Mouse (Mus musculus) heart, postnatal 36 days (tissue): Measurements from ENCODE around the gene Ifna2. TPM values are rescaled to one million over a fixed set of nuclear protein-coding genes. Genes with fewer than 3 reads are reported as not detected.

Experiments used
- DNase-seq, 2 experiments: peaks; one replicate each; pipeline ENCODE4 v3.0.0; 2021 to 2022
- intact Hi-C: fragments of 180-260 bp; cut with DNase I; formaldehyde crosslinking; loops from one replicate; pipeline ENCODE4 v1.15.1; 2025
- total RNA-seq, 2 experiments: library from RNA; stranded (reverse); gene quantifications; 2 replicates each; pipeline ENCODE4 v1.2.3; 2021

Ifna2 gene
- total RNA-seq = not detected

DNA sequence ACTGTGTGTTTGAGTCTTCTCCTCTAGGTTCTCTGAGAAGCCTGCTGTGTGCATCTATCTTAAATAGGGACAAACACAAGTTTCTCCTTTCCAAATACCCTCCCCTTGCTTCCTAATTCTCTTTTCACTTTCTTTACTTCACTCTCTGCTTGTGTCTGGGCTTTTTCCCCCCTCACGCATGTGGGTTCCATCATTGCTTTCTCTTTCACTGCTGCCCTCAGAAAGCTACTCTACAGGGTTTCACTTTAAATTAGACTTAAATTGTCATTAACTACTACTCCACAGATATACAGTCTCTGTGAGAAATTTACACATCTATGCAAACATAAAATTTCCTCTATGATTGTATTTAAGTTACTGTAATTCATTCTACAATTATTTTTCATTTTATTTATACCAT, at the start of gene Ifna2:
Gene Ifna2, minus strand, starts transcription at position 101 of the 400 bp plus-strand sequence.
- no peak for DNase-seq
- intact Hi-C loops = loop anchor here (5.0 kb wide), 1 partner anchor 138 kb away; no protein-coding TSS in a partner anchor

DNA sequence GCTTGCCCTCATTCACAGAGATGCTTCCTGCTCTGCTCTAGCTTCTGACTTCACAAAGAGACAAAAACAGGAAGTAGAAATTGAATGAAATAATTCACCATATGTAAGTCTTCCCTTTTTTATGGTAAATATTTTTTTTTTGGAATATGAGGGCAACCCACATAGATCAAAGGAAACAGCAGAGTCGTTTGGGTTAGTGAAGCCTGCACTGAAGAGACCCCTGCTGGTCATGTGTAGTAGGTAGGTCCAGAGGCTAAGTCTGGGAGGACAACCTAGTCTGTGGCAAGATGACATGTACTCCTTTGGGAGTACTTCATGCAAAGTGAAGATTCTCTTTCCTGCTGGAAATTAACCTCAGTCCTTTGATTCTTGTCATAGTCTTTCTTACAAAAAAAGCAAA, 43.6 kb upstream of the Ifna2 start:
- intact Hi-C loops = loop anchor here (1.0 kb wide), 1 partner anchor 31 kb away; no protein-coding TSS in a partner anchor
- peak; percentile 32 to 40 for DNase-seq

DNA sequence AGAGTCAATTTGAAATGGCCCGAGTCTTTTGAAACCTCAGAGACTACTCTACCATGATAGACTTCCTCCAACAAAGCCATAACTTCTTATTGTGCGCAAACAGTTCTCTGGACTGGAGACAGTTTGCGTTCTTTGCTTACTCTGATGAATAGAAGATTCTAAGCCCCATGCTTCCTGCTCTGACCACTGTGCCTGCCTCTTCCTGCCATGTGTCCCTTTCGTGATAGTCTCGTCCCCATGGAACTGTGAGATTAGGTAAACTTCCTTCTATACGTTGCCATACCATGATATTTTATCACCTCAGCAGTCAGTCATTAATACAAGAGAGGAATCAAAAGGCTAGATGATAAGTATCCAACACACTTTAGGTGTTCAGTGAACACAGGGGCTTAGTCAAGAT, 43.0 kb upstream of the Ifna2 start:
- intact Hi-C loops = loop anchor here (1.0 kb wide), 1 partner anchor 30 kb away; no protein-coding TSS in a partner anchor
- no peak for DNase-seq

DNA sequence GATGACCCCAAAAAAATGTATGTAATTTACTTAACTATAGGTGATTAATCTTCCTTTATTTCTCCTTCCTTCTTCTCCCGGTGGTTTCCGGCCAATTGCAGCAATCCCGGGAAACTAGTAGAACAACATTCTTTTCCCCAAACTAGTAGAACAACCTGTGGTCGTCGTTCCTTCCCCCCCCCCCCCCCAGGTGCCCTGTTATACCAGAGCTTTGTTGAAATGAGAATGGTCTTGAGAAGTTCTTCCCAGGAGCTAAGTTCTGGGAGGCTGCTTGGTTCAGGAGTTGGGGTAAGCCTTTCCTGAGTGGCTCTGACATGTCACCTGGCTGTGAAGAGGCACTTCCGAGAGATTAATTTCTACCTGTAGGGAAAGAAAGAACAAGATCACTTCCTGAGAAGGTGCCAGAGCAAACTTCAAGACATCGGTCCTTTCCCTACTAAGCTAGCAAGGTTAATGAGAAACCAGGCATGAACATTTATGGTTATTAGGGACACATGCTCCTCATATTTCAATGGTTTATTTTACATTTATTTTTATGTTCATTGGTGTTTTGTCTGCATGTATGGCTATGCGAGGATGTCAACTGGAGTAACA, 39.9 kb upstream of the Ifna2 start:
- DNase-seq = no peak
- intact Hi-C loops = no loop called here

DNA sequence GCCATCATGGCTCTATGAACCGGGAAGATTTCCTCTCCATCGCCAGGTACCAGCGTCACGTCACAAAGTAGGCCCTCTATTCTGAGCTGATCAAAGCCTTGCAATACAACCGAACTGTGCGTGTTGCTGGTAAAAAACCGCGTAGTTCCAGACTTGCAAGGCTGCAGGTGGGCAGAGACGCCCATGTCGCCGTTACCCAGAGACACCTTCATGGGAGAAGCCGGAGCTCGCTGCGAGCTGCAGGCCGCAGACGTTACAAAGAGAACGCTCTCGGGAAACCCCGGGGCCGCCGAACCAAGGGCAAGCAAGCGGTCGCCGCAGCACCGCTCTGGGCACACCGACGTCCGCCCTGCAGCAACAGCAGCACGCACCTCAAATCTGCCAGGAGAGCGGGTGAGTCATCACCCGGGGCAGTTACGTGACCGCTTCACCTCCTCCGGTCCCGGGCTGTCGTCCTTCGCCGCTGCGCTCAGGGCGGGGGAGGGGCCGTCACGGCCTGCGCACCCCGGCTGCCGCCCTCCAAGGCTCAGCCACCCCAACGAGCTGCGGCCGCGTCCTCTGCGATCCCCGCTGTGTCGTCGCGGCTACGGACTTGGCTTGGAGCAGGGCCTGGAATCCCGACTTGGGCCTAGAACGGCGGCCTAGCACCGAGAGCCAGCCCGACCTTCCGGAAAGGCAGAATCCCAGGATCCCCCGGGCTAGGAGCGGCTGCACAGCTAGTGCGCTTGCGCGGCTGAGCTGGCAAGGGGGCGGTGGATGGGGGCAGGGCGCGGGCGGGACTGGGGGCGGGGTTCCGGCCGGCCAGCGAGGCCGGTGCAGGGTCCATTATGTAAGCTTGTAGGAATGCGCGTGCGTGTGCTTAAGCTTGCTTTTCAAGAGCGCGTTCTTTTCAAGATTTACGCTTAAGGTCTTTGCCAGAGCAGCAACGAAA, 38.3 kb upstream of the Ifna2 start, which contains the start of the genes Gm26566 and Klhl9:
Gene Gm26566, plus strand, starts transcription at position 15 of the 931 bp plus-strand sequence.
Gene Klhl9, minus strand, starts transcription at position 675 of the 931 bp plus-strand sequence.
- intact Hi-C loops = no loop called here

DNA sequence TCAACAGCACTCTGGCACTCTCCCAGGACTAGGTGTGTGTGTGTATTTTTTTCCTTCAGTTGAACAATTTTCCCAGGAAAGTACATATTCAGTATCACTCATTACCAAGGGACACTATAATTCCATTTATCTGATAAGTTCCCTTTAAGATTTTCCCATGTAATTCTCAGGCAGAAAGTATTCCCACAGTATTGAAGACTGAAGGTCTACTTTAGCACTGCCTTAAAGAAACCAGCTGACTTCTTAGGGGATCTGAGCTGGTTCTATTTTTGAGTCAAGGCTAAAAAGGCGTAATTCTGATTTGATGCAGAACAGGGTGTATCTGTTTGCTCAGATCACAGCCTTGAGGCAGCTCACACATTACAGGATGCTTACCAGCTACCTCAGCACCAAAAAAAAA, 35.0 kb upstream of the Ifna2 start:
- intact Hi-C loops = no loop called here
- no peak for DNase-seq

More for the DNA sequence above, 38.3 kb upstream of the Ifna2 start, which contains the start of the genes Gm26566 and Klhl9:
- peak; percentile 88 to 95 for DNase-seq

DNA sequence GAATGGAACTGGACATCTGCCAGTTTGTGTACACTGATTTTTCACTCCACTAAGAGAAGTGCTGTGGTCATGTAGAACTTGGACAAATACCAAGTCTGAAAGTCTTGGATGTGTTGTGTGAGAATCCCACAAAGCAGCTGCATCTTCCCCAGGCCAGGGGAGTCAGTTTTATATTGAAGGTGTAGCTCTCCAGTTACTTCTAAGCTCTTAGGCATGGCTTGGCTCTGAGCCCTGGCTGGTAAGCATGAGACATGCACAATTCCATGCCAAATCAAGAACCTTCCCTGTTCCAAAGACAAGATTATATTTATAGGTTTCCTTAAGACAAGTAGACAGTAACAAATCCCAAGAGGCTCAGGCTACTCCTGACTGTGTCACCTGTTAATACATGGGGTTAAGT, 31.3 kb upstream of the Ifna2 start:
- DNase-seq = no peak
- intact Hi-C loops = no loop called here

DNA sequence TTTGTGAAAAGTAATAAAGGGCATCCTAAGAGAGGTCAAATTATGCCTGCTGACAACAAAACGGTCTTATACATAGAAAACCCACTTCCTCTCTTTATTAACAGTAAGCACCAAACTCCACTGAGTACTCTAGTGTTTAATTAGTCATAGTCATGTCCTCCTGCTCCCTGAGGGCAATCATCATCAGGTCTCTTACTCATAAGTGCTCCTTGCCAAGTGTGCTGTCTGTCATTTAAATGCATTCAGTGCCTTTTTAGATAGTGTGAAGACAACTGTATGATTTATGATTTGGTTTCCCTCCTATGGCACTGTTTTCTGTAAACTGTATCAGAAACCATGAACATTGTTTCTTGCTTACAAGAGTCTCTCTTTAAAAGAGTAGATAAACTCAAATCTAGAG, 30.6 kb upstream of the Ifna2 start:
- intact Hi-C loops = no loop called here
- no peak for DNase-seq

DNA sequence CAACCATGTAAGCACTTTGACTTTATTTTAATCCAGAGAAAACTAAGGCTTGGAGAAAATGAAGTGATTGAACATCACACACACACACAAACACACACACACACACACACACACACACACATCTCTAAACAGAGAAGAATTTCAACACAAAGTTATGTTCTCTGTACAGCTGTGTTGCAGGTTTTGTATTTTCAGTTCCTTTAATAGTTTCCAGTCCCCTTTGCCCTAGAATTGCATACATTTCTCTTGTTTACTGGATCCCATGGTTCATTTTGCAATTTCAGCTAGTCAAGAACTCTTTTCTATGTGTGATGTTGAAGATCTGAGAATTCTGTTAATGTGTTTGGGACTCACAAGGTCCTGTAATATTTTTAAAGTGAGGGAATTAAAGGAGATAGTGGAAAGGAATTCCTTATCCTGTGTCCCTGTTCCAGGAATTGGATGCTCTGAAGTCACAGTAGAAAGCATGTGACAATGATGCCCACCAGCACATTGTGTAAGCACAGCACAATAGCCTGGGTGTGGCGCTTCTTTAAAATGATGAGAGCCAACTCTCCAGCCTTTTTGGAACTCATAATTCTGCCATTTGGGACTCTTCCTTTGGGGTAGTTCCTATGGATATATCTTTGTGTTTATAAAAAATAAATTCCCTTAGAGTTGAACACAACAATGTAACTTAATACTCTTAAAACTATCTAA, 23.6 kb upstream of the Ifna2 start:
- intact Hi-C loops = no loop called here
- no peak for DNase-seq

DNA sequence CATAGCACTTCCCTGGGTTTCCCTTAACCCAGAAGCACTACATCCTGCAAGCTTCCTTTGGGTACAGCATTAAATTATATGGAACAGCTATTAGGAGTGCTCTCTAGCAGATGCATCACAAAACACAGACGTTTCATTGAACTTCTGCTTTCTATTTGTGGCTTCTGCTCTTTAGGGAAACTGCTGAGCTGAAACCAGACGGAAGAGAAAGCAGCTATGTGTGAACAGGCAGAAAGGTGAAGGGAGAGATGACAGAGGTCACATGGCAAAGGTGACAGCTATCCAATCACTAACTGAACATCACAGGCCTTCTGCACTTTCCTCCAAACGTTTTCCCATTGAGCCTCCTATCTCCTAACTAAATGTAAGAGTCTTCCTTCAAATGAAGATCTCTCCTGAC, 22.2 kb upstream of the Ifna2 start:
- DNase-seq = no peak
- intact Hi-C loops = no loop called here

DNA sequence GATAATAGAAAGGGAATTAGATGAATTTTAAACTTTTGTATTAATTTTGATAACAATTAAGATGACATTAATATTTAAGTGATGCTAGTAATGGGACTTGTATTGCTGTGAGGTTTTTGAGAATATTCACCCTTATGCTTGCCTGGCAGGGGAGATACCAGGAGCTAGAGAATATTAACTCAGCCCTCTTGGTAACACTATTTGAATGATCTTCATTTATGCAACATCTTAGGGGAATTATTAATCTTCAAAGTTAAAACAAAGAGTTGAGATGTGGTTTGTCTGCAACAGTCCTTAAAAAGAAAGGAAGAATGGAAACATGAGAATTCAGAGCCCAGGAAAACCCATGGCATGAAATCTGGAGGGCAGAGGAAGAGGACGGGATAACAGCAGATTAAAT, 15.6 kb upstream of the Ifna2 start:
- DNase-seq = no peak
- intact Hi-C loops = no loop called here

DNA sequence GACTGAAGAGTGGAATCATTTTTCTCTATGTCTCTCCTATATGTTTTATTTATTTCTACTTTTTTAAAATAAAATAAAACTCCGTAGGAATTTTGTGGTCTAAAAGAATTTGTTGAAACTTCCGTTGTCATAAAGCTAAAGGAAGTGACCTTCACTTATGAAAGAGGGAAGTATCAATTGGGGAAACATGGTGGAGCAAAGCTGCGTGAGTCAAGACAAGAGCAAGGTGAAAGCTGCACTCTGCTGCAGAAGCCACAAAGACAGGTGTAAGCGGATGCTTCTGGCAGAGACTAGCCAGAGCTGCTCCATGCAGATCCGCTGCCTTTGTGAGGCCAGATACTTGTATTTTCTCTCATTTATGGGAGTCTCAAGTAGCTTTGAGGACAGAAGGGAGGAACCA, 15.1 kb upstream of the Ifna2 start:
- intact Hi-C loops = no loop called here
- DNase-seq = no peak

DNA sequence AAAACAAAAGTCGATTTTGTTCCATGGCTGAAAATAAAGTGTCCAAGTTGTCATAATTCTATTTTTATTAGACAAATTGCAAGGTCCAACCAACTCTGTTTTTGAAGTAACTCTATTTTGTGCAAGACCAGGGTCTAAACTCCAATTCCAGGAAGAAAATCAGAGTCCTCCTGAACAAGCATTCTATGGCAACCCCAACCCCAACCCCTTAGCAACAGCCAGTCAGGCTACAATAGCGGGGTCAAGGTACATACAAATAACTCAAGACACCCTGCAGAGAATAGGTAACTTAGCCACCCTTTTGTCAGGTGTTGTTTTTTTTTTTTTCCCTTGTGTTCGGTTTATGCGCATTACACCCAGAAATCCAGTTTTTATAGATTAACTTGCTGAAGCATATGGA, 14.0 kb upstream of the Ifna2 start:
- intact Hi-C loops = no loop called here
- DNase-seq = no peak

DNA sequence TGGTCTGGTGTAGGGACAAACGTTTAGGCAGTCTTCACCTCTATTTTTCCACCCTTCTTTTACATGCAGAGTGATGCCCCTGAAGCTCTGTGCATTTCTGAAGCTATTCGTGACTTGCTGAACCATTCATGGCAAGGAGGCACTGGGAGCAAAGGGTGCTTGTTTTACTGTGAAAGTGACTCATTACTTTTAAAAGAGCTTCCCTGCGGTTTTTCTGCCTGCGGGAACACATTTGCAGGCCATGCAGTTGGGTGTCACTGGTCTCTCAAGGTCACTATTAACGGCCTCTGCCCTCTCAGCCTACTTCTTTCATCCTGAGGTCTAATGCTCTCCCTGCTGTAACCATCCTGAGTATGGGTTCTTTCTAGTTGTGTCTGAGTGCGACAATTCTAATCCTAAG, 13.4 kb upstream of the Ifna2 start:
- intact Hi-C loops = no loop called here
- DNase-seq = no peak

DNA sequence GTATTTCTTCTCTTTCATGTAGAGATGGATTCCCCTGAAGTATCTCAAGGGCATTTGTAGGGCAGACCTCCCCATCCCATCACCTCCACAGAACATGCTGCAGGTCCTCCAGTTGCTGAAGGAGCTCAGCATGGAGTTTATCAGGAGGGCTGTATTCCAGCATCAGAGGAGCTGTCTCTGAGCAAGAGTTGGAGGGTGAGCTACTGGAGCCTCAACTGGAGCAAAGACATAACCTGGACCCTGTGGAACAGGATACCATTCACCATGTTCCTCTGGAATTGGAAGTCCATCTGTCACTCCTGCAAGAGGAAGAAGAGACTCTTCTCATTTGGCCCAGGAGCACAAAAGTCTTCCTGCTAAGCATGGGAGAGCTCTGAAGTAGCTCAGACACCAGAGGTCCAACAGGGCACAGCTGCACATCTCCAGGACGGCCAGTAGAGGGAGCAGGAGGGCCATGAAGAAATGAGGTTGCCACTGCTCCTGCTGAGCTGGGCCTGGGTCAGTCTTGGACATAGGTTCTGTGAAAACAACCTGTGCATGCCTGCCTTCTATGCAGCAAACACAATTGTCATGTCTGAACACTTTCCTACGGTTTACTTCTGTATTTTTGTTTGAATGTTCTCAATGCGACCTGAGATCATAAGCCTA, 12.6 kb upstream of the Ifna2 start:
- DNase-seq = peak; percentile 78 to 80
- intact Hi-C loops = loop anchor here (1.0 kb wide), 1 partner anchor 31 kb away; no protein-coding TSS in a partner anchor

DNA sequence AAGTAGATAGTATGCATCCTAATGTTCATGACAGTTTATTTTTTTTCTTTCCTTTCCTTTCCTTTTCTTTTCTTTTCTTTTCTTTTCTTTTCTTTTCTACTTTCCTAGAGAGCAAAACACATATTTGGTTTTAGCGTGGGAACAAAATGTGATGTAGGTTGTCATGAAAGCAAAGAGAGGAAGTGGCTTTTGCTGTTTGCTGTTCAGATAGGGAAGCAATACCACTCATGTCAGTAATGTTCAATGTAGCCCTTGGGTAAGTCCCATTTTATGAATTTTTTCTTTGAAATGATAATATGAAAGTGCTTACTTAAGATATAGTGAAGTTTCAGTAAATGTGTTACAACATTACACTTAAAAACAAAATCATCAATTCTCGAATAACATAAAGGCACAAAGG, 9.7 kb upstream of the Ifna2 start:
- DNase-seq = no peak
- intact Hi-C loops = no loop called here

DNA sequence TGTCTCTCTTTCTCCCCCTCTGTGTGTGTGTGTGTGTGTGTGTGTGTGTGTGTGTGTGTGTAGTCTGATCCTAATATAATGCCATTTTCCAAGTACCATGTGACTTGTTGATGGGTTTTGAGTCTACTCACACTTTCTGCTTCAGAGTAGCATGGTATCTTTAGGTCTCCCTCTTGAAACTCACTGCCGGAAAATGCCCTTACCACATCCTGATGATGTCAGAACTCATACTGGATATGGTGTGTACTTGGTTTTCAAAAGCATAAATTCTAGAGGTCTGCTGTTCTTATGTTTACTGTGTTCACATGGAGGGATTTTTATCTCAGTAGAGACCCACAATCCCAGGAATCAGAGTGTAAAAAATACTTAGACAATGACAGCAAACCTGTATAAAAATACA, 8.8 kb upstream of the Ifna2 start:
- intact Hi-C loops = no loop called here
- no peak for DNase-seq

DNA sequence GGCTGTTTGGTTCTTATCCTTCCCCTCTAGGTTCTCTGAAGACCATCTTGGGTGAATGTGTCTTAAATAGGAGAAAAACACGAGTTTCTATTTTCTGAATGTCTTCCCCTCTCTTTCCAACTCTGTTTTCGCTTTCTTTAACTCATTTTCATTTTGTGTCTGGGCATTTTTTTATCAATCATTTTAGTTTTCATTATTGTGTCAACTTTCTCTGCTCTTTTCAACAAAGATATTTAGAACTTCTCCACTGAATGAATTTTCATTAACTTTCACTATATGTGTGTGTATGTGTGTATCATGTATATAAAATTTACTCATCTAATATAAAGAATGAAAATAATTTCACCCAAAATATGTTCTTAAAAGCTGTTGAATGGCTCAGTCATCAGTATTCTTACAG, 7.5 kb upstream of the Ifna2 start, which contains the start of gene Ifnab:
Gene Ifnab, minus strand, starts transcription at position 101 of the 400 bp plus-strand sequence.
- DNase-seq = no peak
- intact Hi-C loops = no loop called here

DNA sequence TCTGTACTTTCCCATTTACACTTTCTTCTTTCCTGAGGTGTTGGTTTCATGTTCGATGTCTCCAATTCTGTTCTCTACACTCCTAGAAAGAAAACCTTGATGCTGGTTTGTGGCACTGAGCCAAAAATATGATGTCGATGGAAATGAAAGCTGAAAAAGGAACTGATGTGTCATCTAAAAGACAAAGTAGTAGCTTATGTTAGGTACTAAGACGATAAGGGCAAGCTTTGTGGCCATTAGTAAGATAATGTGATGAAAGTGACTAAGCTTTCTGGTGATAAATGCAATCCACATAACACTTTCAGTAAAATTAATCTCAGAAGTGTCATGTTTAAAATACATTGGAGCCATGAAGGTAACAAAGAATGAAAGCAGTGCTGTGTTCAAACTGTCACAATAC, 2.4 kb downstream of the Ifna2 start:
- DNase-seq = no peak
- intact Hi-C loops = loop anchor here (5.0 kb wide), 1 partner anchor 141 kb away; no protein-coding TSS in a partner anchor

DNA sequence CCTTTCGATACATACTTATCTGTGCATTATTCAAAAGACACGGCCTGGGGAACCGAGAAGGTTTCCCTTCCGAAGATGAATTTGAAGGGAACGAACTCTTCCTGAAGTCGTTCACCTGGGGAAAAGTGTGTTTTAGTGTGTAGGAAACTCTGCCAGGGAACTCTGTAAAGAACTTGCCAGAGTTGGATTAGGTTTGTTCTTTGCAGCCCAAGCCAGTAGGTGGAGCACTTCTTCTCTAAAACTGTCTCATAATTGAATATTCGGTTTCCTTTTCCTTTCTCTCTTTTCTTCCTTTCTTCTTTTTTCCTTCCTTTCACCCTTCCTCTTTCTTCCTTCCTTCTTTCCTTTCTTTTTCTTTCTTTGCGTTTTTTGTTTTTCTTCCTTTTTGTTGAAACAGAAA, 3.4 kb downstream of the Ifna2 start:
- peak in 1 of 2 experiments; percentile 20 for DNase-seq

More for the DNA sequence above, 3.4 kb downstream of the Ifna2 start:
- intact Hi-C loops = loop anchor here (5.0 kb wide), 1 partner anchor 142 kb away; no protein-coding TSS in a partner anchor
